Mouse (Mus musculus) midbrain, embryonic 13.5 days (tissue): Measurements from ENCODE around the gene Slc22a23. TPM values are rescaled to one million over a fixed set of nuclear protein-coding genes. Genes with fewer than 3 reads are reported as not detected.

Source experiments
- ATAC-seq: fragments of 200-750 bp; cut with Nextera tagmentation; 2 replicates; pipeline ENCODE4 v1.8.0; 2017; ENCODE audit warnings: mild to moderate bottlenecking, moderate TSS enrichment, moderate library complexity
- H3K27ac ChIP-seq: fragments of 300-500 bp; sonication (generic); 2 replicates; pipeline ENCODE4 v1.5.1; 2015; ENCODE audit warnings: inconsistent platforms, mild to moderate bottlenecking, moderate library complexity
- H3K27me3 ChIP-seq: fragments of 300-500 bp; sonication (generic); 2 replicates; pipeline ENCODE4 v1.6.1; 2015; ENCODE audit warnings: mild to moderate bottlenecking, inconsistent platforms
- H3K36me3 ChIP-seq: fragments of 300-500 bp; sonication (generic); 2 replicates; pipeline ENCODE4 v1.6.1; 2015; ENCODE audit warnings: mild to moderate bottlenecking, inconsistent platforms
- H3K4me1 ChIP-seq: fragments of 300-500 bp; sonication (generic); replicated peaks from 2 replicates; pipeline ENCODE4 v1.6.1; 2015; ENCODE audit warnings: inconsistent platforms
- H3K4me2 ChIP-seq: fragments of 300-500 bp; sonication (generic); replicated peaks from 2 replicates; pipeline ENCODE4 v1.6.1; 2015; ENCODE audit warnings: moderate library complexity, mild to moderate bottlenecking, inconsistent platforms
- H3K4me3 ChIP-seq: fragments of 300-500 bp; sonication (generic); replicated peaks from 2 replicates; pipeline ENCODE4 v1.5.1; 2015; ENCODE audit warnings: mild to moderate bottlenecking, inconsistent platforms
- H3K9ac ChIP-seq: fragments of 300-500 bp; sonication (generic); replicated peaks from 2 replicates; pipeline ENCODE4 v1.6.1; 2015; ENCODE audit warnings: mild to moderate bottlenecking, inconsistent platforms
- H3K9me3 ChIP-seq: fragments of 300-500 bp; sonication (generic); 2 replicates; pipeline ENCODE4 v1.6.1; 2016; ENCODE audit warnings: mild to moderate bottlenecking, inconsistent platforms
- WGBS: fragments of 180-500 bp; shearing (Covaris S2); methylation state at CpG from one replicate; pipeline ENCODE4 v1.1.7; 2015; 5-methylcytosine and 5-hydroxymethylcytosine counted together
- polyA plus RNA-seq: library from polyadenylated mRNA; unstranded; fragments of >200 nt; fragmentation: Nextera tagmentation; extraction: Ambion mirVana; gene quantifications from 2 replicates; pipeline ENCODE4 v1.2.1, GENCODE M21; 2015

Gene Slc22a23
- polyA plus RNA-seq, 1 experiment from 2014 or later, result 15.3 TPM

- peaks cover 24% of the 10 kb centered on the region for H3K4me1 ChIP-seq
- H3K4me3 ChIP-seq, result no peak overlapping the region
- peaks cover 14% of the 10 kb centered on the region; the same call in 1 of the 2 replicates for H3K36me3 ChIP-seq
- H3K4me2 ChIP-seq, result no peak overlapping the region
- ATAC-seq, result no peak
- H3K27me3 ChIP-seq, result no peaks in the 10 kb centered on the region
- no peak overlapping the region for H3K27ac ChIP-seq
- H3K9me3 ChIP-seq, result no peaks in the 10 kb centered on the region
- no peak overlapping the region for H3K9ac ChIP-seq
- WGBS, result 91% methylated on average over 3 of the region's 3 CpGs
These were observed 36.4 kb downstream of the Slc22a23 start for GRCm38 (mm10) chr13:34308604-34308927.

- 65% methylated on average over 7 of the region's 7 CpGs for WGBS
- peaks cover 14% of the 10 kb centered on the region; the same call in 1 of the 2 replicates for H3K36me3 ChIP-seq
- H3K9ac ChIP-seq, result no peak overlapping the region
- H3K4me2 ChIP-seq, result no peak overlapping the region
- H3K4me1 ChIP-seq, result peaks cover 19% of the 10 kb centered on the region
- ATAC-seq, result no peak
- no peaks in the 10 kb centered on the region for H3K27me3 ChIP-seq
- no peaks in the 10 kb centered on the region for H3K9me3 ChIP-seq
- H3K4me3 ChIP-seq, result no peak overlapping the region
- no peak overlapping the region for H3K27ac ChIP-seq
These were observed 37.0 kb downstream of the Slc22a23 start for GRCm38 (mm10) chr13:34307696-34308603.

GRCm38 (mm10) chr13:34305964-34306671 is 38.9 kb downstream of the Slc22a23 start:
- no peaks in the 10 kb centered on the region for H3K27me3 ChIP-seq
- H3K9ac ChIP-seq, result no peak overlapping the region
- H3K9me3 ChIP-seq, result no peaks in the 10 kb centered on the region
- no peak overlapping the region for H3K4me3 ChIP-seq
- WGBS, result 94% methylated on average over 2 of the region's 2 CpGs
- no peak overlapping the region for H3K27ac ChIP-seq
- peaks cover 25% of the 10 kb centered on the region for H3K4me1 ChIP-seq
- no peak for ATAC-seq
- H3K4me2 ChIP-seq, result no peak overlapping the region
- H3K36me3 ChIP-seq, result peaks cover 14% of the 10 kb centered on the region

GRCm38 (mm10) chr13:34304896-34305295 is 40.1 kb downstream of the Slc22a23 start:
- Histone ChIP-seq H3K9ac (no peak overlapping the region), H3K36me3 (peaks cover 14% of the 10 kb centered on the region), H3K27ac (no peak overlapping the region), H3K4me1 (peaks cover 28% of the 10 kb centered on the region), H3K27me3 (no peaks in the 10 kb centered on the region), H3K4me2 (no peak overlapping the region), H3K9me3 (no peaks in the 10 kb centered on the region), H3K4me3 (no peak overlapping the region)
- WGBS, result 98% methylated on average over 3 of the region's 3 CpGs
- ATAC-seq, result no peak

GRCm38 (mm10) chr13:34303386-34304016 is 41.5 kb downstream of the Slc22a23 start:
- H3K36me3 ChIP-seq, result peaks cover 23% of the 10 kb centered on the region
- H3K4me2 ChIP-seq, result no peak overlapping the region
- H3K4me1 ChIP-seq, result peaks cover 28% of the 10 kb centered on the region
- no peak for ATAC-seq
- H3K9me3 ChIP-seq, result no peaks in the 10 kb centered on the region
- no peak overlapping the region for H3K9ac ChIP-seq
- H3K4me3 ChIP-seq, result no peak overlapping the region
- no peak overlapping the region for H3K27ac ChIP-seq
- 70% methylated on average over 6 of the region's 6 CpGs for WGBS
- no peaks in the 10 kb centered on the region for H3K27me3 ChIP-seq

GRCm38 (mm10) chr13:34301585-34301984 is 43.4 kb downstream of the Slc22a23 start:
- Histone ChIP-seq H3K9ac (no peak overlapping the region), H3K4me1 (peaks cover 14% of the 10 kb centered on the region), H3K4me3 (no peak overlapping the region), H3K4me2 (no peak overlapping the region), H3K27me3 (no peaks in the 10 kb centered on the region), H3K27ac (no peak overlapping the region), H3K9me3 (no peaks in the 10 kb centered on the region), H3K36me3 (peaks cover 40% of the 10 kb centered on the region)
- WGBS, result 26% methylated on average over 3 of the region's 3 CpGs
- peak; percentile 59; the same call in 1 of the 2 replicates for ATAC-seq

GRCm38 (mm10) chr13:34299351-34300333 is 45.3 kb downstream of the Slc22a23 start:
- H3K4me1 ChIP-seq, result peaks cover 14% of the 10 kb centered on the region
- ATAC-seq, result no peak
- 93% methylated on average over 7 of the region's 7 CpGs for WGBS

GRCm38 (mm10) chr13:34298674-34299073 is 46.3 kb downstream of the Slc22a23 start:
- Histone ChIP-seq H3K9me3 (no peaks in the 10 kb centered on the region), H3K4me2 (no peak overlapping the region), H3K36me3 (peaks cover 35% of the 10 kb centered on the region), H3K4me3 (no peak overlapping the region), H3K9ac (no peak overlapping the region), H3K27ac (no peak overlapping the region), H3K27me3 (no peaks in the 10 kb centered on the region), H3K4me1 (peaks cover 14% of the 10 kb centered on the region)
- ATAC-seq, result no peak
- 97% methylated on average over 5 of the region's 5 CpGs for whole genome bisulfite sequencing

More at GRCm38 (mm10) chr13:34299351-34300333, 45.3 kb downstream of the Slc22a23 start:
- H3K36me3 ChIP-seq, result peaks cover 44% of the 10 kb centered on the region
- H3K27me3 ChIP-seq, result no peaks in the 10 kb centered on the region
- no peaks in the 10 kb centered on the region for H3K9me3 ChIP-seq
- no peak overlapping the region for H3K27ac ChIP-seq
- no peak overlapping the region for H3K4me2 ChIP-seq
- no peak overlapping the region for H3K4me3 ChIP-seq
- no peak overlapping the region for H3K9ac ChIP-seq

- ATAC-seq, result no peak
- H3K27me3 ChIP-seq, result no peaks in the 10 kb centered on the region
- no peaks in the 10 kb centered on the region for H3K9me3 ChIP-seq
- no peak overlapping the region for H3K4me3 ChIP-seq
- H3K36me3 ChIP-seq, result peaks cover 35% of the 10 kb centered on the region
- H3K4me2 ChIP-seq, result no peak overlapping the region
- H3K27ac ChIP-seq, result no peak overlapping the region
- 98% methylated on average over 6 of the region's 6 CpGs for WGBS
- H3K9ac ChIP-seq, result no peak overlapping the region
- peaks cover 14% of the 10 kb centered on the region for H3K4me1 ChIP-seq
These were observed 46.9 kb downstream of the Slc22a23 start for GRCm38 (mm10) chr13:34298061-34298460.

GRCm38 (mm10) chr13:34295787-34296435 is 49.1 kb downstream of the Slc22a23 start:
- whole genome bisulfite sequencing, result 93% methylated on average over 12 of the region's 12 CpGs
- no peaks in the 10 kb centered on the region for H3K9me3 ChIP-seq
- ATAC-seq, result no peak

GRCm38 (mm10) chr13:34294212-34294611 is 50.8 kb downstream of the Slc22a23 start:
- no peaks in the 10 kb centered on the region for H3K27me3 ChIP-seq
- peaks cover 7% of the 10 kb centered on the region for H3K4me1 ChIP-seq
- no peak overlapping the region for H3K4me3 ChIP-seq
- peaks cover 32% of the 10 kb centered on the region for H3K36me3 ChIP-seq
- WGBS, result 70% methylated on average over 4 of the region's 4 CpGs
- H3K9ac ChIP-seq, result no peak overlapping the region
- ATAC-seq, result no peak
- H3K9me3 ChIP-seq, result no peaks in the 10 kb centered on the region
- no peak overlapping the region for H3K27ac ChIP-seq
- no peak overlapping the region for H3K4me2 ChIP-seq

More at GRCm38 (mm10) chr13:34295787-34296435, 49.1 kb downstream of the Slc22a23 start:
- no peak overlapping the region for H3K9ac ChIP-seq
- no peak overlapping the region for H3K4me2 ChIP-seq
- peaks cover 1% of the 10 kb centered on the region; the same call in 1 of the 2 replicates for H3K4me1 ChIP-seq
- H3K27me3 ChIP-seq, result no peaks in the 10 kb centered on the region
- H3K27ac ChIP-seq, result no peak overlapping the region; the same call in 1 of the 2 replicates
- H3K4me3 ChIP-seq, result no peak overlapping the region
- peaks cover 35% of the 10 kb centered on the region for H3K36me3 ChIP-seq
